Mouse (Mus musculus) C2C12 (cell line): ENCODE results near the gene Slc22a6. TPM values are rescaled to one million over a fixed set of nuclear protein-coding genes. Genes with fewer than 3 reads are reported as not detected.

Experiments used
- H3K27me3 ChIP-seq: one replicate; pipeline ENCODE4 v1.6.1; 2011; ENCODE audit not compliant: control insufficient read depth, insufficient read depth, insufficient read length
- H3K36me3 ChIP-seq: one replicate; pipeline ENCODE4 v1.6.1; 2011; ENCODE audit not compliant: control insufficient read depth, insufficient read depth
- H3K4me3 ChIP-seq: one replicate; pipeline ENCODE4 v1.5.1; 2011; ENCODE audit warnings: mild to moderate bottlenecking, control low read depth; ENCODE audit not compliant: poor library complexity, insufficient read depth, severe bottlenecking
- H3K79me2 ChIP-seq: one replicate; pipeline ENCODE4 v1.6.1; 2011; ENCODE audit not compliant: control insufficient read depth, insufficient read depth
- H3K79me3 ChIP-seq: one replicate; pipeline ENCODE4 v1.6.1; 2011; ENCODE audit warnings: low read depth, control low read depth
- H3ac ChIP-seq: one replicate; pipeline ENCODE3; 2011; ENCODE audit warnings: low read depth; ENCODE audit not compliant: control insufficient read depth, insufficient read length
- CEBPB ChIP-seq: IDR thresholded peaks from one replicate; pipeline ENCODE4 v1.6.1; 2011; ENCODE audit warnings: low read depth, mild to moderate bottlenecking, control low read depth, moderate library complexity
- CTCF ChIP-seq: IDR thresholded peaks from one replicate; pipeline ENCODE4 v1.5.1; 2011; ENCODE audit not compliant: control insufficient read depth, insufficient read depth, insufficient read length
- FOSL1 ChIP-seq: IDR thresholded peaks from one replicate; pipeline ENCODE4 v1.8.0; 2011; ENCODE audit warnings: mild to moderate bottlenecking, low read length; ENCODE audit not compliant: poor library complexity, insufficient read depth, severe bottlenecking
- MAX ChIP-seq: IDR thresholded peaks from one replicate; pipeline ENCODE4 v1.6.1; 2011; ENCODE audit warnings: mild to moderate bottlenecking, control low read depth
- MYOD1 ChIP-seq: IDR thresholded peaks from one replicate; pipeline ENCODE4 v1.6.1; 2011; ENCODE audit warnings: low read depth; ENCODE audit not compliant: control insufficient read depth, insufficient read length
- MYOG ChIP-seq: IDR thresholded peaks from one replicate; pipeline ENCODE4 v1.6.1; 2011; ENCODE audit not compliant: control insufficient read depth, insufficient read length; ENCODE audit errors: extremely low read depth
- USF1 ChIP-seq: IDR thresholded peaks from one replicate; pipeline ENCODE4 v1.6.1; 2011; ENCODE audit warnings: low read depth, mild to moderate bottlenecking, control low read depth, moderate library complexity
- long read RNA-seq, 2 experiments: library from polyadenylated mRNA; unstranded; transcript quantifications; one replicate each; pipeline ENCODE4 v2.0.0; 2019 to 2020
- polyA plus RNA-seq: library from polyadenylated mRNA; unstranded; fragments of >200 nt; fragmentation: generic; extraction: Trizol; gene quantifications from one replicate; pipeline ENCODE4 v1.2.1, GENCODE M21; 2012; ENCODE audit warnings: missing spikeins

Gene Slc22a6
- polyA plus RNA-seq: not detected
- long read RNA-seq, experiment 1: 0 reads
- long read RNA-seq, experiment 2: 0 reads

GRCm38 (mm10) chr19:8617904-8618303, at the start of gene Slc22a6:
Slc22a6 (plus strand) TSS chr19:8618039.
- no peak within 1 kb of the TSS for H3ac ChIP-seq
- H3K36me3 ChIP-seq: no peaks in the 10 kb centered on the region
- TF ChIP-seq MYOG (no peak), USF1 (no peak), CEBPB (no peak), MAX (no peak), FOSL1 (no peak), CTCF (no peak), MYOD1 (no peak)
- no peaks in the 10 kb centered on the region for H3K79me2 ChIP-seq
- H3K4me3 ChIP-seq: no peak within 1 kb of the TSS
- H3K79me3 ChIP-seq: no peaks in the 10 kb centered on the region
- H3K27me3 ChIP-seq: peaks cover 45% of the 10 kb centered on the region

GRCm38 (mm10) chr19:8569453-8569863, 48.4 kb upstream of the Slc22a6 start:
- H3ac ChIP-seq: no peak overlapping the region
- TF ChIP-seq USF1: no peak
- no peak for TF ChIP-seq FOSL1
- TF ChIP-seq CEBPB: no peak
- no peak for TF ChIP-seq MYOD1
- no peak for TF ChIP-seq MYOG
- H3K79me3 ChIP-seq: no peaks in the 10 kb centered on the region
- peaks cover 31% of the 10 kb centered on the region for H3K27me3 ChIP-seq
- no peak overlapping the region for H3K4me3 ChIP-seq
- no peaks in the 10 kb centered on the region for H3K36me3 ChIP-seq
- H3K79me2 ChIP-seq: no peaks in the 10 kb centered on the region

GRCm38 (mm10) chr19:8570341-8571040, 47.3 kb upstream of the Slc22a6 start:
- H3K79me3 ChIP-seq: no peaks in the 10 kb centered on the region
- no peak overlapping the region for H3ac ChIP-seq
- TF ChIP-seq CEBPB: no peak
- TF ChIP-seq MYOD1: no peak
- no peak for TF ChIP-seq CTCF
- TF ChIP-seq MYOG: no peak
- TF ChIP-seq FOSL1: no peak
- no peak for TF ChIP-seq MAX
- TF ChIP-seq USF1: no peak

GRCm38 (mm10) chr19:8571746-8572145, 46.1 kb upstream of the Slc22a6 start:
- H3ac ChIP-seq: no peak overlapping the region
- peaks cover 37% of the 10 kb centered on the region for H3K27me3 ChIP-seq
- no peaks in the 10 kb centered on the region for H3K36me3 ChIP-seq
- H3K79me3 ChIP-seq: no peaks in the 10 kb centered on the region
- TF ChIP-seq CEBPB: no peak
- TF ChIP-seq CTCF: no peak
- TF ChIP-seq USF1: no peak
- no peak for TF ChIP-seq MYOD1
- TF ChIP-seq MAX: no peak
- TF ChIP-seq FOSL1: no peak
- TF ChIP-seq MYOG: no peak
- no peak overlapping the region for H3K4me3 ChIP-seq
- H3K79me2 ChIP-seq: no peaks in the 10 kb centered on the region

More at GRCm38 (mm10) chr19:8570341-8571040, 47.3 kb upstream of the Slc22a6 start:
- no peaks in the 10 kb centered on the region for H3K36me3 ChIP-seq
- peaks cover 35% of the 10 kb centered on the region for H3K27me3 ChIP-seq
- no peaks in the 10 kb centered on the region for H3K79me2 ChIP-seq
- H3K4me3 ChIP-seq: no peak overlapping the region

GRCm38 (mm10) chr19:8572485-8572884, 45.4 kb upstream of the Slc22a6 start:
- no peaks in the 10 kb centered on the region for H3K36me3 ChIP-seq
- TF ChIP-seq MAX: no peak
- no peak for TF ChIP-seq MYOG
- no peak overlapping the region for H3K4me3 ChIP-seq
- H3K79me2 ChIP-seq: no peaks in the 10 kb centered on the region
- H3K27me3 ChIP-seq: peaks cover 37% of the 10 kb centered on the region
- H3ac ChIP-seq: no peak overlapping the region
- H3K79me3 ChIP-seq: no peaks in the 10 kb centered on the region

- no peaks in the 10 kb centered on the region for H3K36me3 ChIP-seq
- no peak for TF ChIP-seq MAX
- no peak for TF ChIP-seq FOSL1
- no peak for TF ChIP-seq USF1
- TF ChIP-seq CEBPB: no peak
- no peak for TF ChIP-seq MYOG
- no peak for TF ChIP-seq CTCF
- TF ChIP-seq MYOD1: no peak
- no peaks in the 10 kb centered on the region for H3K79me2 ChIP-seq
- peaks cover 34% of the 10 kb centered on the region for H3K27me3 ChIP-seq
- H3ac ChIP-seq: no peak overlapping the region
- H3K79me3 ChIP-seq: no peaks in the 10 kb centered on the region
- H3K4me3 ChIP-seq: no peak overlapping the region
Observed at GRCm38 (mm10) chr19:8577432-8577831, 40.4 kb upstream of the Slc22a6 start.
